Mouse (Mus musculus): ENCODE results near the gene Scarf1. TPM values are rescaled to one million over a fixed set of nuclear protein-coding genes. Genes with fewer than 3 reads are reported as not detected.

The Scarf1 gene
- polyA plus RNA-seq, 1 experiment: 0.11 TPM

- peaks cover 27% of the 10 kb centered on the region for H3K79me2 ChIP-seq (ENCODE audit: control insufficient read depth, insufficient read depth)
- no peak for TF ChIP-seq MYOG (IDR thresholded peaks at IDR 0.05; ENCODE audit: control insufficient read depth, extremely low read depth, insufficient read length)
- TF ChIP-seq CTCF (IDR thresholded peaks at IDR 0.05; ENCODE audit: control insufficient read depth, insufficient read depth, insufficient read length): no peak
- TF ChIP-seq USF1 (IDR thresholded peaks at IDR 0.05; ENCODE audit: low read depth): no peak
- no peak for TF ChIP-seq MAX (IDR thresholded peaks at IDR 0.05)
- no peak for TF ChIP-seq MYOD1 (IDR thresholded peaks at IDR 0.05; ENCODE audit: control insufficient read depth, insufficient read length, low read depth)
- no peak for TF ChIP-seq FOSL1 (IDR thresholded peaks at IDR 0.05; ENCODE audit: insufficient read depth, low read length, poor library complexity, severe bottlenecking)
- TF ChIP-seq CEBPB (IDR thresholded peaks at IDR 0.05; ENCODE audit: low read depth): no peak
- no peaks in the 10 kb centered on the region for H3K27me3 ChIP-seq (ENCODE audit: control insufficient read depth, insufficient read depth, insufficient read length)
- peaks cover 25% of the 10 kb centered on the region for H3K79me3 ChIP-seq (ENCODE audit: low read depth)
- H3ac ChIP-seq (ENCODE audit: control insufficient read depth, insufficient read length, low read depth): no peak overlapping the region
- peaks cover 37% of the 10 kb centered on the region for H3K36me3 ChIP-seq (ENCODE audit: control insufficient read depth, insufficient read depth)
- no peak overlapping the region for H3K4me3 ChIP-seq (ENCODE audit: insufficient read depth, poor library complexity, severe bottlenecking)
These were observed 45.7 kb upstream of the Scarf1 start for GRCm38 (mm10) chr11:75467512-75468215.

GRCm38 (mm10) chr11:75468410-75468809 is 44.9 kb upstream of the Scarf1 start:
- peaks cover 21% of the 10 kb centered on the region for H3K79me2 ChIP-seq (ENCODE audit: control insufficient read depth, insufficient read depth)
- no peaks in the 10 kb centered on the region for H3K27me3 ChIP-seq (ENCODE audit: control insufficient read depth, insufficient read depth, insufficient read length)
- peaks cover 23% of the 10 kb centered on the region for H3K79me3 ChIP-seq (ENCODE audit: low read depth)
- H3ac ChIP-seq (ENCODE audit: control insufficient read depth, insufficient read length, low read depth): no peak overlapping the region
- peaks cover 34% of the 10 kb centered on the region for H3K36me3 ChIP-seq (ENCODE audit: control insufficient read depth, insufficient read depth)
- H3K4me3 ChIP-seq (ENCODE audit: insufficient read depth, poor library complexity, severe bottlenecking): no peak overlapping the region
- no peak for TF ChIP-seq USF1 (IDR thresholded peaks at IDR 0.05; ENCODE audit: low read depth)
- TF ChIP-seq MYOG (IDR thresholded peaks at IDR 0.05; ENCODE audit: control insufficient read depth, extremely low read depth, insufficient read length): no peak

- TF ChIP-seq MAX (IDR thresholded peaks at IDR 0.05) (no peak), CEBPB (IDR thresholded peaks at IDR 0.05; ENCODE audit: low read depth) (no peak), MYOG (IDR thresholded peaks at IDR 0.05; ENCODE audit: control insufficient read depth, extremely low read depth, insufficient read length) (no peak), USF1 (IDR thresholded peaks at IDR 0.05; ENCODE audit: low read depth) (no peak), FOSL1 (IDR thresholded peaks at IDR 0.05; ENCODE audit: insufficient read depth, low read length, poor library complexity, severe bottlenecking) (no peak), CTCF (IDR thresholded peaks at IDR 0.05; ENCODE audit: control insufficient read depth, insufficient read depth, insufficient read length) (no peak), MYOD1 (IDR thresholded peaks at IDR 0.05; ENCODE audit: control insufficient read depth, insufficient read length, low read depth) (no peak)
- H3K79me2 ChIP-seq (ENCODE audit: control insufficient read depth, insufficient read depth): peaks cover 12% of the 10 kb centered on the region
- no peak overlapping the region for H3K4me3 ChIP-seq (ENCODE audit: insufficient read depth, poor library complexity, severe bottlenecking)
- no peak overlapping the region for H3ac ChIP-seq (ENCODE audit: control insufficient read depth, insufficient read length, low read depth)
- H3K36me3 ChIP-seq (ENCODE audit: control insufficient read depth, insufficient read depth): peaks cover 26% of the 10 kb centered on the region
- no peaks in the 10 kb centered on the region for H3K27me3 ChIP-seq (ENCODE audit: control insufficient read depth, insufficient read depth, insufficient read length)
- peaks cover 14% of the 10 kb centered on the region for H3K79me3 ChIP-seq (ENCODE audit: low read depth)
These were observed 44.1 kb upstream of the Scarf1 start for GRCm38 (mm10) chr11:75469261-75469660.

GRCm38 (mm10) chr11:75470675-75471074 is 42.7 kb upstream of the Scarf1 start:
- H3K36me3 ChIP-seq (ENCODE audit: control insufficient read depth, insufficient read depth): peaks cover 12% of the 10 kb centered on the region
- H3K4me3 ChIP-seq (ENCODE audit: insufficient read depth, poor library complexity, severe bottlenecking): no peak overlapping the region
- H3K79me2 ChIP-seq (ENCODE audit: control insufficient read depth, insufficient read depth): no peaks in the 10 kb centered on the region
- TF ChIP-seq USF1 (IDR thresholded peaks at IDR 0.05; ENCODE audit: low read depth): no peak
- no peak for TF ChIP-seq CEBPB (IDR thresholded peaks at IDR 0.05; ENCODE audit: low read depth)
- TF ChIP-seq FOSL1 (IDR thresholded peaks at IDR 0.05; ENCODE audit: insufficient read depth, low read length, poor library complexity, severe bottlenecking): no peak
- TF ChIP-seq MYOG (IDR thresholded peaks at IDR 0.05; ENCODE audit: control insufficient read depth, extremely low read depth, insufficient read length): no peak
- no peak for TF ChIP-seq MAX (IDR thresholded peaks at IDR 0.05)
- no peak for TF ChIP-seq CTCF (IDR thresholded peaks at IDR 0.05; ENCODE audit: control insufficient read depth, insufficient read depth, insufficient read length)
- TF ChIP-seq MYOD1 (IDR thresholded peaks at IDR 0.05; ENCODE audit: control insufficient read depth, insufficient read length, low read depth): no peak
- no peak overlapping the region for H3ac ChIP-seq (ENCODE audit: control insufficient read depth, insufficient read length, low read depth)
- no peaks in the 10 kb centered on the region for H3K27me3 ChIP-seq (ENCODE audit: control insufficient read depth, insufficient read depth, insufficient read length)
- H3K79me3 ChIP-seq (ENCODE audit: low read depth): peaks cover 2% of the 10 kb centered on the region

GRCm38 (mm10) chr11:75472469-75473081 is 40.8 kb upstream of the Scarf1 start:
- no peaks in the 10 kb centered on the region for H3K36me3 ChIP-seq (ENCODE audit: control insufficient read depth, insufficient read depth)
- no peaks in the 10 kb centered on the region for H3K79me3 ChIP-seq (ENCODE audit: low read depth)
- TF ChIP-seq CTCF (IDR thresholded peaks at IDR 0.05; ENCODE audit: control insufficient read depth, insufficient read depth, insufficient read length) (no peak), FOSL1 (IDR thresholded peaks at IDR 0.05; ENCODE audit: insufficient read depth, low read length, poor library complexity, severe bottlenecking) (no peak), MYOG (IDR thresholded peaks at IDR 0.05; ENCODE audit: control insufficient read depth, extremely low read depth, insufficient read length) (no peak), USF1 (IDR thresholded peaks at IDR 0.05; ENCODE audit: low read depth) (no peak), MYOD1 (IDR thresholded peaks at IDR 0.05; ENCODE audit: control insufficient read depth, insufficient read length, low read depth) (no peak), CEBPB (IDR thresholded peaks at IDR 0.05; ENCODE audit: low read depth) (no peak), MAX (IDR thresholded peaks at IDR 0.05) (no peak)
- H3K79me2 ChIP-seq (ENCODE audit: control insufficient read depth, insufficient read depth): no peaks in the 10 kb centered on the region
- no peaks in the 10 kb centered on the region for H3K27me3 ChIP-seq (ENCODE audit: control insufficient read depth, insufficient read depth, insufficient read length)
- H3ac ChIP-seq (ENCODE audit: control insufficient read depth, insufficient read length, low read depth): no peak overlapping the region
- H3K4me3 ChIP-seq (ENCODE audit: insufficient read depth, poor library complexity, severe bottlenecking): no peak overlapping the region
